Mouse (Mus musculus): Measurements from ENCODE around the gene Os9. TPM values are rescaled to one million over a fixed set of nuclear protein-coding genes. Genes with fewer than 3 reads are reported as not detected.
"Not testable (repeated sequence)": the region's sequence is repeated elsewhere in the genome, so short reads cannot be mapped to it uniquely, and the experiment has no call there.

Gene Os9
- total and polyA plus RNA-seq, 2 experiments from 2014 or later = 119 to 122 TPM

GRCm38 (mm10) chr10:127078001-127078676, 42.8 kb downstream of the Os9 start:
- H3K9ac ChIP-seq = peak overlapping the region; percentile 90
- ATAC-seq = peak; percentile 76
- WGBS = 2% methylated on average over 12 of the region's 12 CpGs
- peaks cover 4% of the 10 kb centered on the region; the same call in 1 of the 2 replicates for H3K27me3 ChIP-seq (ENCODE audit: insufficient read depth, low read length)
- H3K4me2 ChIP-seq (ENCODE audit: low read depth) = peak overlapping the region; percentile 97
- peak overlapping the region; percentile 87 for H3K4me3 ChIP-seq (ENCODE audit: low read depth, low read length)
- H3K9me3 ChIP-seq (ENCODE audit: low read length) = no peaks in the 10 kb centered on the region
- peaks cover 25% of the 10 kb centered on the region for H3K4me1 ChIP-seq (ENCODE audit: insufficient read depth)
- peak; percentile 80 for DNase-seq
- H3K27ac ChIP-seq (ENCODE audit: low read depth, low read length) = peak overlapping the region; percentile 89
- H3K36me3 ChIP-seq (ENCODE audit: insufficient read depth) = peaks cover 6% of the 10 kb centered on the region; the same call in 1 of the 2 replicates
- no peak for TF ChIP-seq CTCF (IDR thresholded peaks at IDR 0.05; ENCODE audit: low read depth)

DNA sequence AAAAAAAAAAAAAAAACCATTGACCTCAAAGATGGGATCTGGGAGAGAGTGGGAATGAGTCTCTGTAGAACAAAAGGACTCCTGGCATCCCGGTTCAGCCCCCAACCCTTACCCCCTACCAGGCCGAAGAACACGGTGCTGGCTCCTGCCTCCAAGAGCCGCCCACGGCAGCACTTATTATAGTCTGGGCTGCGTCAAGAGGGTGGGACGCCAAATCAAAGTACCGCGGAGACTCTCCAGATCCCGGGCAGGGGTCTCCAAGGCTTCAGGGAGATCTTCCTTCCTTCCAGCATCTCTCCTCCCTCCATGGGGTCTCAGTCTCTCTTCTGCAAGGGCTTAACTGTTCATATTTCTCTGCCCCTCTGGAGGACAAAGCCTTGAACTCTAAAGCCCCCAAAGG, 43.4 kb downstream of the Os9 start:
- H3K36me3 ChIP-seq (ENCODE audit: insufficient read depth) = no peaks in the 10 kb centered on the region; the same call in 1 of the 2 replicates
- DNase-seq (no peak), ATAC-seq (peak; percentile 4)
- peaks cover 20% of the 10 kb centered on the region for H3K4me1 ChIP-seq (ENCODE audit: insufficient read depth)
- no peak for TF ChIP-seq CTCF (IDR thresholded peaks at IDR 0.05; ENCODE audit: low read depth)
- no peaks in the 10 kb centered on the region for H3K27me3 ChIP-seq (ENCODE audit: insufficient read depth, low read length)
- peak overlapping the region; percentile 89 for H3K27ac ChIP-seq (ENCODE audit: low read depth, low read length)
- H3K4me2 ChIP-seq (ENCODE audit: low read depth) = peak overlapping the region; percentile 97
- no peaks in the 10 kb centered on the region for H3K9me3 ChIP-seq (ENCODE audit: low read length)
- 6% methylated on average over 10 of the region's 10 CpGs for WGBS
- H3K9ac ChIP-seq = peak overlapping the region; percentile 90
- H3K4me3 ChIP-seq (ENCODE audit: low read depth, low read length) = peak overlapping the region; percentile 87

GRCm38 (mm10) chr10:127076082-127076481, 44.8 kb downstream of the Os9 start:
- ATAC-seq (no peak), DNase-seq (no peak)
- no peak overlapping the region for H3K9ac ChIP-seq
- H3K4me1 ChIP-seq (ENCODE audit: insufficient read depth) = 0 out of 2 replicates have a peak, but pooled peaks cover 9% of the 10 kb centered on the region
- 39% methylated on average over 4 of the region's 4 CpGs for WGBS
- no peak for TF ChIP-seq CTCF (IDR thresholded peaks at IDR 0.05; ENCODE audit: low read depth)
- H3K9me3 ChIP-seq (ENCODE audit: low read length) = no peaks in the 10 kb centered on the region
- no peaks in the 10 kb centered on the region for H3K27me3 ChIP-seq (ENCODE audit: insufficient read depth, low read length)
- no peak overlapping the region for H3K4me3 ChIP-seq (ENCODE audit: low read depth, low read length)
- 0 out of 2 replicates have a peak overlapping the region, but pooled peaks have one; percentile 4 for H3K27ac ChIP-seq (ENCODE audit: low read depth, low read length)
- no peaks in the 10 kb centered on the region for H3K36me3 ChIP-seq (ENCODE audit: insufficient read depth)
- 0 out of 2 replicates have a peak overlapping the region, but pooled peaks have one; percentile 10 for H3K4me2 ChIP-seq (ENCODE audit: low read depth)

DNA sequence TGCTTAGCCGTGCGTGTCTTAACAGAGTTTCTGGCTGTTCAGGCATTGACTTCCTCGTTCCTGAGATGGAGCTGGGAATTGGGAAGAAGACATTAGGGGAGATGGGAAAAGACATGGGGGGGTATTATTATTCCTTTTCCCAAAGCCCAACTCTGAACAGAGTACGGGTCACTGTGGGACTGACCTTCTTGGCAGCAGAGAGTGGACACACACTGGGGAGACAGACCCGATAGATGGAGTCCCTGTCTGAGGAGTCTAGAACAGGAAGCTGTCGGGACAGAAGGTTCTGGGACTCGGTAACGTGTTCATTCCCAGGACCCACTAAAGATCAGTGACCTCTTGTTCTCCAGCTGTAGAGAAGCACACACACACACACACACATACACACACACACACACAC, 45.3 kb downstream of the Os9 start:
- Histone ChIP-seq H3K4me3 (ENCODE audit: low read depth, low read length) (no peak overlapping the region), H3K9ac (no peak overlapping the region), H3K9me3 (ENCODE audit: low read length) (no peaks in the 10 kb centered on the region), H3K4me1 (ENCODE audit: insufficient read depth) (0 out of 2 replicates have a peak, but pooled peaks cover 8% of the 10 kb centered on the region), H3K27me3 (ENCODE audit: insufficient read depth, low read length) (no peaks in the 10 kb centered on the region), H3K27ac (ENCODE audit: low read depth, low read length) (no peak overlapping the region), H3K36me3 (ENCODE audit: insufficient read depth) (no peaks in the 10 kb centered on the region), H3K4me2 (ENCODE audit: low read depth) (no peak overlapping the region)
- ATAC-seq (no peak), DNase-seq (no peak)
- TF ChIP-seq CTCF (IDR thresholded peaks at IDR 0.05; ENCODE audit: low read depth) = no peak
- WGBS = 76% methylated on average over 8 of the region's 8 CpGs

GRCm38 (mm10) chr10:127075080-127075479, 45.9 kb downstream of the Os9 start, which contains the start of gene Agap2:
Gene Agap2 (plus strand): TSS chr10:127075284.
- H3K27ac ChIP-seq (ENCODE audit: low read depth, low read length) = 0 out of 2 replicates have a peak within 1 kb of the TSS, but pooled peaks have one; percentile 4
- 0 out of 2 replicates have a peak, but pooled peaks cover 8% of the 10 kb centered on the region for H3K4me1 ChIP-seq (ENCODE audit: insufficient read depth)
- no peak for DNase-seq
- 67% methylated on average over 9 of the region's 9 CpGs for WGBS
- 0 out of 2 replicates have a peak within 1 kb of the TSS, but pooled peaks have one; percentile 10 for H3K4me2 ChIP-seq (ENCODE audit: low read depth)
- no peaks in the 10 kb centered on the region for H3K36me3 ChIP-seq (ENCODE audit: insufficient read depth)
- no peak for TF ChIP-seq CTCF (IDR thresholded peaks at IDR 0.05; ENCODE audit: low read depth)
- no peaks in the 10 kb centered on the region for H3K27me3 ChIP-seq (ENCODE audit: insufficient read depth, low read length)
- no peak within 1 kb of the TSS for H3K9ac ChIP-seq
- no peaks in the 10 kb centered on the region for H3K9me3 ChIP-seq (ENCODE audit: low read length)
- no peak within 1 kb of the TSS for H3K4me3 ChIP-seq (ENCODE audit: low read depth, low read length)
- no peak for ATAC-seq

- ATAC-seq = no peak
- no peak overlapping the region for H3K27ac ChIP-seq (ENCODE audit: low read depth, low read length)
- no peak overlapping the region for H3K4me2 ChIP-seq (ENCODE audit: low read depth)
- no peaks in the 10 kb centered on the region for H3K9me3 ChIP-seq (ENCODE audit: low read length)
- no peak for DNase-seq
- H3K36me3 ChIP-seq (ENCODE audit: insufficient read depth) = no peaks in the 10 kb centered on the region
- H3K4me3 ChIP-seq (ENCODE audit: low read depth, low read length) = no peak overlapping the region
- no peak overlapping the region for H3K9ac ChIP-seq
- TF ChIP-seq CTCF (IDR thresholded peaks at IDR 0.05; ENCODE audit: low read depth) = no peak
- no peaks in the 10 kb centered on the region for H3K27me3 ChIP-seq (ENCODE audit: insufficient read depth, low read length)
- 95% methylated on average over 1 of the region's 1 CpGs for WGBS
- peaks cover 13% of the 10 kb centered on the region for H3K4me1 ChIP-seq (ENCODE audit: insufficient read depth)
Measured at GRCm38 (mm10) chr10:127073981-127074380, 47.0 kb downstream of the Os9 start.

GRCm38 (mm10) chr10:127072969-127073368, 48.0 kb downstream of the Os9 start:
- H3K27me3 ChIP-seq (ENCODE audit: insufficient read depth, low read length); H3K4me2 ChIP-seq (ENCODE audit: low read depth); DNase-seq; H3K36me3 ChIP-seq (ENCODE audit: insufficient read depth); H3K27ac ChIP-seq (ENCODE audit: low read depth, low read length); H3K9ac ChIP-seq; H3K9me3 ChIP-seq (ENCODE audit: low read length); ATAC-seq; H3K4me3 ChIP-seq (ENCODE audit: low read depth, low read length): not testable (repeated sequence)
- H3K4me1 ChIP-seq (ENCODE audit: insufficient read depth) = peaks cover 19% of the 10 kb centered on the region
- WGBS = 72% methylated on average over 2 of the region's 2 CpGs

DNA sequence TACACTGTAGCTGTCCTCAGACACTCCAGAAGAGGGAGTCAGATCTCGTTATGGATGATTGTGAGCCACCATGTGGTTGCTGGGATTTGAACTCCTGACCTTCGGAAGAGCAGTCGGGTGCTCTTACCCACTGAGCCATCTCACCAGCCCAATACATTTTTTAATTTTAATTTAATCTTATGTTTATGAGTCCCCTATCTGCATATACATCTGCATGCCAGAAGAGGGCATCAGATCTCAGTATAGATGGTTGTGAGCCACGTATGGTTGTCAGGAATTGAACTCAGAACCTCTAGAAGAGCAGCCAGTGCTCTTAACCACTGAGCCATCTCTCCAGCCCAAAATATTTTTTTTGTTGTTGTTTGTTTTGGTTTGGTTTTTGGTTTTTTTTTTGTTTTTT, 48.7 kb downstream of the Os9 start:
- not testable (repeated sequence) for DNase-seq; H3K27ac ChIP-seq (ENCODE audit: low read depth, low read length); H3K9me3 ChIP-seq (ENCODE audit: low read length); H3K27me3 ChIP-seq (ENCODE audit: insufficient read depth, low read length); ATAC-seq; H3K4me2 ChIP-seq (ENCODE audit: low read depth); H3K9ac ChIP-seq; H3K4me3 ChIP-seq (ENCODE audit: low read depth, low read length)
- Histone ChIP-seq H3K36me3 (ENCODE audit: insufficient read depth) (peaks cover 16% of the 10 kb centered on the region), H3K4me1 (ENCODE audit: insufficient read depth) (peaks cover 14% of the 10 kb centered on the region)
- WGBS = 82% methylated on average over 4 of the region's 4 CpGs
